In the genomic region with DNA sequence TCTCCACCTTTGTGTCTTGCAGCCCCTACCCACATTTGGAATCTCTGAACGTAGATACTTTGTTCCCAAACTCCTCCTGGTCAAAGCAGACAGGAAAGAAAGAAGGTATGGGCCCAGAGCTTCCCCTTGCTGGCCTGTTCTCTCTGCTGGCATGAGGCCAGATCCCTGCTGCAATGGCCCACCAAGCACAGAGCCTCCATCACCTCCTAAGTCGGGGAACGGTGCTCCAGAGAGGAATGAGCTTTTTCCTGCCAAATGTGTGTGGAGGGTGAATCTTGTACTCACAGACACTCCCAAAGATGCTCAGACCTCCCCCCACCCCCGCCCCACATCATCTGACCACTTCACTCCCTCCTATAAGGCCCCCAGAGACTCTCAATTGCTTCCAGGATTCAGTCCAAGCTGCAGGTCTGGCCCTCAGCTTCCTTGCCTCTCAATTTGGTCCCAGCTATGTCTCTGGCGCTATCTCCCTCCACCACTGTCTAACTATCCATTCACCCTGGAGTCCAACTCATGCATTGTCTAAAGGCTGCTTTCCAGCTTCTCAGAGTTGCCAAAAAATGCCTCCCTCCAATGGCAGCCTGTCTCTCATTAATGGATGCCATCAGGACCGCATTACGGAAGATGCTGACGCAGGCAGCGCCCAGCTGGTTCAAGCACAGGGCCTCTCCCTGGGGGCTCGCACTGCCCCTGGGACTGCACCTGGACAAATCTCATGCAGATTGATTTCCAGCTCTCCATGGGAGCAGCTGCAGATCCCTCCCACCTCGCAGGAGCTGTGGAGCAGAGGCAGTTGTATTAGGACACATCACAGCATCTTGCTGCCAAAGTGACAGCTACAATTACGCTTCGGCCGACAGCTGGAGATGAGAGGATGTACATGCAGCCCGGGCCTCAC, we compare ENCODE assay signal across 10 mouse cellular contexts. TPM values are rescaled to one million over a fixed set of nuclear protein-coding genes. Genes with fewer than 3 reads are reported as not detected.
DNase-seq lines count a peak whose midpoint lies in the region; ATAC-seq and TF ChIP-seq lines count a peak whose summit lies in the region.
"Had no signal": no experiment of that assay in that cellular context is flagged by ENCODE, and none has a peak within 500 bp of the region (broad histone marks: within the 10 kb centered on the region; RNA-seq: fewer than 3 reads in every experiment).

No protein-coding gene starts in this region.

- no peak overlapping the region for H3K4me3 ChIP-seq in neural tube, embryonic 13.5 days
- H3K4me3 ChIP-seq in forebrain, embryonic 14.5 days (ENCODE audit: low read depth, low read length), result no peak overlapping the region
- no peak overlapping the region for H3K4me3 ChIP-seq in stomach, postnatal 0 days (ENCODE audit: low read depth, low read length)
- no peak overlapping the region for H3K4me3 ChIP-seq in lung, postnatal 0 days (ENCODE audit: low read depth, low read length)
- H3K4me3 ChIP-seq: lung, embryonic 15.5 days had no signal

- ATAC-seq in neural tube, embryonic 13.5 days (ENCODE audit: low read depth), result peak; percentile 67
- ATAC-seq in forebrain, embryonic 14.5 days, result peak; percentile 65
- ATAC-seq in stomach, postnatal 0 days (ENCODE audit: low FRiP score, low TSS enrichment), result no peak
- ATAC-seq in lung, postnatal 0 days, result no peak

- H3K27ac ChIP-seq in neural tube, embryonic 13.5 days (replicated peaks), result peak overlapping the region; percentile 10; the same call in 1 of the 2 replicates
- H3K27ac ChIP-seq in forebrain, embryonic 14.5 days (ENCODE audit: low read depth, low read length), result peak overlapping the region; percentile 46; the same call in 1 of the 2 replicates
- 0 out of 2 replicates have a peak overlapping the region, but pooled peaks have one; percentile 4 for H3K27ac ChIP-seq in stomach, postnatal 0 days (replicated peaks)
- no peak overlapping the region for H3K27ac ChIP-seq in lung, postnatal 0 days (ENCODE audit: low read length)
- H3K27ac ChIP-seq: lung, embryonic 15.5 days had no signal

- TF ChIP-seq CTCF in stomach, postnatal 0 days (IDR thresholded peaks at IDR 0.05; ENCODE audit: low read depth), result no peak
- TF ChIP-seq CTCF in lung, postnatal 0 days (IDR thresholded peaks at IDR 0.05), result no peak

- H3K9ac ChIP-seq in neural tube, embryonic 13.5 days, result 0 out of 2 replicates have a peak overlapping the region, but pooled peaks have one; percentile 27
- H3K9ac ChIP-seq in forebrain, embryonic 14.5 days (ENCODE audit: low read length), result no peak overlapping the region
- no peak overlapping the region for H3K9ac ChIP-seq in stomach, postnatal 0 days (ENCODE audit: low read length)
- H3K9ac ChIP-seq in lung, postnatal 0 days (replicated peaks; ENCODE audit: low read depth), result no peak overlapping the region
- H3K9ac ChIP-seq: lung, embryonic 15.5 days had no signal

- TF ChIP-seq EP300 in stomach, postnatal 0 days (optimal IDR thresholded peaks at IDR 0.05), result no peak
- TF ChIP-seq EP300 in lung, postnatal 0 days (IDR thresholded peaks at IDR 0.05), result no peak

- H3K9me3 ChIP-seq in neural tube, embryonic 13.5 days, result no peaks in the 10 kb centered on the region
- H3K9me3 ChIP-seq in forebrain, embryonic 14.5 days (replicated peaks; ENCODE audit: control insufficient read depth, low read length), result no peaks in the 10 kb centered on the region
- H3K9me3 ChIP-seq in stomach, postnatal 0 days (ENCODE audit: control insufficient read depth, low read length), result no peaks in the 10 kb centered on the region
- no peaks in the 10 kb centered on the region for H3K9me3 ChIP-seq in lung, postnatal 0 days (ENCODE audit: low read length)
- H3K9me3 ChIP-seq: lung, embryonic 15.5 days had no signal

- no peak for DNase-seq in neural tube, embryonic 10.5 days (ENCODE audit: extremely low spot score, low spot score)
- peak; percentile 61 for DNase-seq in forebrain, embryonic 14.5 days (ENCODE audit: low spot score)
- peak; percentile 46 for DNase-seq in left cerebral cortex, postnatal 4 days
- no peak for DNase-seq in stomach, postnatal 0 days (ENCODE audit: low spot score)
- DNase-seq in yolk sac, embryonic 10.5 days (ENCODE audit: low spot score), result no peak
- DNase-seq in lung, postnatal 0 days (ENCODE audit: low spot score), result no peak
- DNase-seq in thymus, postnatal 4 days, result no peak
- DNase-seq: kidney, postnatal 25 days had no signal

- H3K36me3 ChIP-seq in neural tube, embryonic 13.5 days, result no peaks in the 10 kb centered on the region
- H3K36me3 ChIP-seq in forebrain, embryonic 14.5 days (ENCODE audit: control insufficient read depth, insufficient read depth, low read length), result no peaks in the 10 kb centered on the region
- H3K36me3 ChIP-seq in stomach, postnatal 0 days (ENCODE audit: control insufficient read depth, insufficient read depth, low read length), result no peaks in the 10 kb centered on the region
- no peaks in the 10 kb centered on the region for H3K36me3 ChIP-seq in lung, postnatal 0 days (ENCODE audit: insufficient read depth, low read length)
- H3K36me3 ChIP-seq: lung, embryonic 15.5 days had no signal

- H3K4me2 ChIP-seq in neural tube, embryonic 13.5 days, result peak overlapping the region; percentile 23
- H3K4me2 ChIP-seq in forebrain, embryonic 14.5 days (ENCODE audit: low read length), result no peak overlapping the region
- H3K4me2 ChIP-seq in stomach, postnatal 0 days (replicated peaks; ENCODE audit: low read depth), result no peak overlapping the region
- H3K4me2 ChIP-seq in lung, postnatal 0 days (replicated peaks; ENCODE audit: low read depth, low read length), result no peak overlapping the region
- H3K4me2 ChIP-seq: lung, embryonic 15.5 days had no signal

- 47% methylated on average over 15 of the region's 15 CpGs for WGBS in neural tube, embryonic 13.5 days
- WGBS in forebrain, embryonic 14.5 days, result 58% methylated on average over 15 of the region's 15 CpGs
- 58% methylated on average over 15 of the region's 15 CpGs for WGBS in stomach, postnatal 0 days
- WGBS in lung, postnatal 0 days, result 59% methylated on average over 15 of the region's 15 CpGs

- intact Hi-C loops in left cerebral cortex, postnatal 4 days (cut with DNase I), result no loop called here

- H3K4me1 ChIP-seq in neural tube, embryonic 13.5 days (replicated peaks), result peaks cover 22% of the 10 kb centered on the region
- H3K4me1 ChIP-seq in forebrain, embryonic 14.5 days (ENCODE audit: control insufficient read depth, insufficient read depth, low read length), result peaks cover 8% of the 10 kb centered on the region
- H3K4me1 ChIP-seq in stomach, postnatal 0 days (replicated peaks; ENCODE audit: control insufficient read depth, insufficient read depth), result no peaks in the 10 kb centered on the region
- H3K4me1 ChIP-seq in lung, postnatal 0 days (ENCODE audit: insufficient read depth, low read depth, low read length), result peaks cover 15% of the 10 kb centered on the region; the same call in 1 of the 2 replicates

- no peaks in the 10 kb centered on the region for H3K27me3 ChIP-seq in neural tube, embryonic 13.5 days
- no peaks in the 10 kb centered on the region for H3K27me3 ChIP-seq in forebrain, embryonic 14.5 days (replicated peaks; ENCODE audit: control insufficient read depth, insufficient read depth, low read length)
- no peaks in the 10 kb centered on the region for H3K27me3 ChIP-seq in stomach, postnatal 0 days (ENCODE audit: control insufficient read depth, insufficient read depth, low read length)
- H3K27me3 ChIP-seq in lung, postnatal 0 days (replicated peaks; ENCODE audit: insufficient read depth, low read length), result no peaks in the 10 kb centered on the region
- H3K27me3 ChIP-seq: lung, embryonic 15.5 days had no signal

RNA-seq across cellular contexts. Expression of gene Cdkn2aipnl, which starts 24.6 kb away (rescaled TPM):
- 115 and 116 TPM in 2 replicates for polyA plus RNA-seq in neural tube, embryonic 13.5 days (2015; fragmentation: Nextera tagmentation; extraction: Ambion mirVana)
- polyA plus RNA-seq in forebrain, embryonic 14.5 days (2014; fragmentation: Nextera tagmentation; extraction: Ambion mirVana), result 117 and 121 TPM in 2 replicates
- total RNA-seq in left cerebral cortex, postnatal 4 days (2021), result 10 to 100 TPM; 52.8 to 53.3 TPM
- polyA plus RNA-seq in stomach, postnatal 0 days (2015; fragmentation: Nextera tagmentation; extraction: Ambion mirVana), result 43.0 and 46.9 TPM in 2 replicates
- polyA plus RNA-seq in lung, postnatal 0 days (2015; fragmentation: Nextera tagmentation; extraction: Ambion mirVana), result 55.9 and 56.9 TPM in 2 replicates

RNA-seq across cellular contexts. Expression of gene Ube2b, which starts 57.7 kb away (rescaled TPM):
- polyA plus RNA-seq in neural tube, embryonic 13.5 days (2015; fragmentation: Nextera tagmentation; extraction: Ambion mirVana), result 265 and 279 TPM in 2 replicates
- 189 and 211 TPM in 2 replicates for polyA plus RNA-seq in forebrain, embryonic 14.5 days (2014; fragmentation: Nextera tagmentation; extraction: Ambion mirVana)
- total RNA-seq in left cerebral cortex, postnatal 4 days (2021), result 100 to 1,000 TPM; 122 to 133 TPM
- polyA plus RNA-seq in stomach, postnatal 0 days (2015; fragmentation: Nextera tagmentation; extraction: Ambion mirVana), result 182 and 183 TPM in 2 replicates
- 276 and 280 TPM in 2 replicates for polyA plus RNA-seq in lung, postnatal 0 days (2015; fragmentation: Nextera tagmentation; extraction: Ambion mirVana)

Comparison
In these comparisons a context has a peak if more than half of its experiments do, and no peak if none do; other contexts are left out.
1. ATAC-seq: peak in neural tube, embryonic 13.5 days (single experiment) and forebrain, embryonic 14.5 days (single experiment); none in stomach, postnatal 0 days (single experiment) and lung, postnatal 0 days (single experiment).
2. DNase-seq: peak in forebrain, embryonic 14.5 days (single experiment) and left cerebral cortex, postnatal 4 days (single experiment); none in neural tube, embryonic 10.5 days (single experiment), stomach, postnatal 0 days (single experiment), yolk sac, embryonic 10.5 days (single experiment), lung, postnatal 0 days (single experiment) and thymus, postnatal 4 days (single experiment).